Mouse (Mus musculus) forebrain, embryonic 16.5 days (tissue): ENCODE results near the gene Lgals1. TPM values are rescaled to one million over a fixed set of nuclear protein-coding genes. Genes with fewer than 3 reads are reported as not detected.

ENCODE experiments used
- ATAC-seq: fragments of 200-750 bp; cut with Nextera tagmentation; 2 replicates; pipeline ENCODE4 v1.8.0; 2017; ENCODE audit warnings: mild to moderate bottlenecking, moderate library complexity
- H3K27ac ChIP-seq: fragments of 300-500 bp; sonication (generic); 2 replicates; pipeline ENCODE4 v1.5.1; 2014; ENCODE audit warnings: low read length, control low read depth
- H3K27me3 ChIP-seq: fragments of 300-500 bp; sonication (generic); replicated peaks from 2 replicates; pipeline ENCODE4 v1.6.1; 2014; ENCODE audit warnings: low read length; ENCODE audit not compliant: control insufficient read depth, insufficient read depth
- H3K36me3 ChIP-seq: fragments of 300-500 bp; sonication (generic); 2 replicates; pipeline ENCODE4 v1.6.1; 2014; ENCODE audit not compliant: control insufficient read depth, insufficient read depth
- H3K4me1 ChIP-seq: fragments of 300-500 bp; sonication (generic); replicated peaks from 2 replicates; pipeline ENCODE4 v1.6.1; 2014; ENCODE audit warnings: low read length; ENCODE audit not compliant: control insufficient read depth, insufficient read depth
- H3K4me2 ChIP-seq: fragments of 300-500 bp; sonication (generic); 2 replicates; pipeline ENCODE4 v1.6.1; 2014; ENCODE audit warnings: mild to moderate bottlenecking, low read length, control low read depth
- H3K4me3 ChIP-seq: fragments of 300-500 bp; sonication (generic); replicated peaks from 2 replicates; pipeline ENCODE4 v1.5.1; 2014; ENCODE audit warnings: mild to moderate bottlenecking, low read length, control low read depth
- H3K9ac ChIP-seq: fragments of 300-500 bp; sonication (generic); replicated peaks from 2 replicates; pipeline ENCODE4 v1.6.1; 2014; ENCODE audit warnings: low read depth, low read length, control low read depth
- H3K9me3 ChIP-seq: fragments of 300-500 bp; sonication (generic); 2 replicates; pipeline ENCODE4 v1.6.1; 2016; ENCODE audit warnings: low read length; ENCODE audit not compliant: control insufficient read depth
- WGBS: fragments of 180-500 bp; shearing (Covaris S2); extraction: QIAGEN DNeasy Blood & Tissue Kit; methylation state at CpG from one replicate; pipeline ENCODE4 v1.1.7; 2014; 5-methylcytosine and 5-hydroxymethylcytosine counted together
- polyA plus RNA-seq: library from polyadenylated mRNA; unstranded; fragments of >200 nt; fragmentation: Nextera tagmentation; extraction: Ambion mirVana; gene quantifications from 2 replicates; pipeline ENCODE4 v1.2.1, GENCODE M21; 2015

The Lgals1 gene
- polyA plus RNA-seq, 1 experiment from 2014 or later = 51.9 TPM

DNA sequence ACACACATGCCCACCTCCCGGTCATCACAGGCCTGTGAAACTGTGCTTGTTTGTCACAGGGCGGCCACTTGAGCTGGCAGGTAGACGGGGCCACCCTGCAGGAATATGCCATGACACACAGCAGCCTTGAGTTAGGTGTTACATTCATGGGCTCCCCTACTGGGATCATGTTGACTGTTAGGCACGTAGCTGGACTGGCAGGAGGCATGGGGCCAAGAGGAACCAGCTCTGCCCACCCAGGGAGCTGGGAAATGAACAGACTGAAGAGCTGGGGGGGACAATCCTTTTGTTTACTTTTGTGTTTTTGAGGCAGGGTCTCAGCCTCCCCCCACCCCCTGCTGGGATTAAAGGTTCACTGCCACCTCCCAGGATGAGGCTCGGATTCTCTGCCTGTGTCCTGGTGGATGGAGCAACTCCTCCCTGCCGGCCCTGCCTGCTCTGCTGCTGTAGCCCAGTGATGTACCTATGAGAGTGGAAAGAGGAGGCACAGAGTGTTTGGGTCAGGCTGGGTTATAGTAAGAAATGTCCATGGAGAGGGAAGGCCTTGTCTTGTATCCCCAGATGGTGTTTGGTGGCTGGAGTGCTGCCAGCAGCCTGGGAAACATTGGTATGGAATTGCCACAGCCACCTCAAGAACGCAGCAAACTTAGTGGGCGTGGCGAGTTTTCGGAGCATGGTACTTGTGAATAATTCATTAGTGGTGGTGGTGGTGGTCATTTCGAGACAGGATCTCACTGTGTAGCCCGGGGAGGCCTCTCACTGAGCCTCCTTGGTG, 10.3 kb upstream of the Lgals1 start:
- Histone ChIP-seq H3K27ac (peak overlapping the region; percentile 52), H3K4me1 (peaks cover 27% of the 10 kb centered on the region), H3K27me3 (no peaks in the 10 kb centered on the region), H3K9me3 (no peaks in the 10 kb centered on the region), H3K36me3 (peaks cover 9% of the 10 kb centered on the region; the same call in 1 of the 2 replicates), H3K4me3 (peak overlapping the region; percentile 77), H3K9ac (peak overlapping the region; percentile 61), H3K4me2 (peak overlapping the region; percentile 86)
- 29% methylated on average over 12 of the region's 12 CpGs for WGBS
- ATAC-seq = no peak

DNA sequence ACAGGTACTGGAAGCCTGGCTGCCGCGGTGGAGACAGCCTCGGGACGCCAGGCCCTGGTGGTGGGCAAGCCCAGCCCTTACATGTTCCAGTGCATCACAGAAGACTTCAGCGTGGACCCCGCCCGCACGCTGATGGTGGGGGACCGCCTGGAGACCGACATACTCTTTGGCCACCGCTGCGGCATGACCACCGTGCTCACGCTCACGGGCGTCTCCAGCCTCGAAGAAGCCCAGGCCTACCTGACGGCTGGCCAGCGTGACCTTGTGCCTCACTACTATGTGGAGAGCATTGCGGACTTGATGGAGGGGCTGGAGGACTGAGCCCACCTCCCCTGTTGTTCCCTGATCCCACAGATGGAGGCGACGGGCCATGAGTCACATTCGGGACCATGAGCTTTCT, 8.4 kb upstream of the Lgals1 start:
- ATAC-seq = no peak
- H3K27me3 ChIP-seq = no peaks in the 10 kb centered on the region
- 93% methylated on average over 23 of the region's 23 CpGs for WGBS

DNA sequence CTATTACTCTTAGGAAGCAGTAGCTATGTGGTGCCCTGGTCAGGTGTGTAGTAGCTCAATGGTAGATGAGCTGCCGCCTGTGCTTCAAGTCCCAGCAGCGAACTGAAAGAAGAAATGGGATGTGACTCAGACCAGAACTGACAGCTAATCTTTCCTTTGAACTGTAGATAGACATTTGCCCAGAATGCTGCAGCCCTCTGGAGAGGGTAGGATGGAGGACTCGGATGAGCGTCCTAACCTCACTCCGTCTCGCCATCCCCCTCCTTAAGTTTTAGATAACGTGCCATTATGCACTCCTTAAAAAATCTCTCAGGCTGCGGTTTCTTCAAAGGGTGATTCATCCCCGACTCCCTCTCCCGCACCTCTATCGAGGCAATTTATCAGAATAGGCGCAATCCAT, 6.6 kb upstream of the Lgals1 start:
- Histone ChIP-seq H3K4me1 (peaks cover 20% of the 10 kb centered on the region), H3K27me3 (no peaks in the 10 kb centered on the region), H3K36me3 (peaks cover 9% of the 10 kb centered on the region; the same call in 1 of the 2 replicates), H3K4me3 (no peak overlapping the region), H3K27ac (no peak overlapping the region), H3K4me2 (no peak overlapping the region), H3K9ac (no peak overlapping the region), H3K9me3 (no peaks in the 10 kb centered on the region)
- 82% methylated on average over 12 of the region's 12 CpGs for WGBS
- ATAC-seq = no peak

More for the DNA sequence above, 8.4 kb upstream of the Lgals1 start:
- H3K9me3 ChIP-seq = no peaks in the 10 kb centered on the region
- H3K4me1 ChIP-seq = peaks cover 24% of the 10 kb centered on the region
- no peak overlapping the region for H3K4me2 ChIP-seq
- no peak overlapping the region for H3K27ac ChIP-seq
- no peak overlapping the region for H3K4me3 ChIP-seq
- H3K36me3 ChIP-seq = peaks cover 9% of the 10 kb centered on the region; the same call in 1 of the 2 replicates
- no peak overlapping the region for H3K9ac ChIP-seq

DNA sequence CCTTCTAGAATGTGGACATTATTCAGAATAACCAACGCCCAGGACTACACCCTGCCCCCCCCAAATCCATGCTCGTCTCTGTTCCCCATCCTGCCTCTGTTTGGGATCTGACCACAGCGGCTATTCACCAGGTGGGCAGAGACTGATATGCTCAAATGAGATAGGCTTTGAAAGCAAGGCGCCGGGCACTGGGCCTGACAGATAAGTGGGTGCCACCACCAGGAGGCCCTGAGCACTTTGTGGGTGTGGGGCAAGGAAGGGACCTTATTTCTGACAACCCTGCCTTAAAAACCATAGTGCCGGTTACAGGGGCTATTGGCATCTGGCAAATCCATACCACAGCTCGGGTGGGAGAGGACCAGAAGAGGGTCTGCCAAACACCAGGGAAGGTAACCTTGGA, 3.8 kb upstream of the Lgals1 start:
- no peak for ATAC-seq
- no peak overlapping the region for H3K27ac ChIP-seq
- 87% methylated on average over 7 of the region's 7 CpGs for WGBS

DNA sequence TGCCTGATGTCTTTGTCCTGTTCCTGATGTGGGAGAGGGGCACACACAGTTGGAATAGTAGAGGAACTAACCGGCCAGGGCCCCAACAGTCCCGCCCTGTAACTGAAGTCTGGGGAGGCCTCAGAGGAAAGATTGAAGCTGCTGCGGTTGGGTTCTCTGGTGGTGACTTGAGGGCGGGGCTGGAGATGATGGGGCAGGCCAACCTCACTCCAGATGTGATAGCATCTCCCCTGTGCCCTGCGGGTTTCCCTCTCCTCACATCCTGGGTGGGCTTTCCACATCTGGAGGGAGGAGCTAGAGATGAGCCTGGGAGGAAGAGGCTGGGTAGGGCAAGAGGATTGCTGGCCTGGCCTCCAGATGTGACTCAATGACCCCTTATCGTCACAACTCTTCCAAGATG, 2.9 kb upstream of the Lgals1 start:
- Histone ChIP-seq H3K4me2 (no peak overlapping the region), H3K4me3 (no peak overlapping the region)

More for the DNA sequence above, 3.8 kb upstream of the Lgals1 start:
- H3K4me1 ChIP-seq = peaks cover 18% of the 10 kb centered on the region
- peaks cover 9% of the 10 kb centered on the region; the same call in 1 of the 2 replicates for H3K36me3 ChIP-seq
- H3K4me2 ChIP-seq = no peak overlapping the region
- H3K9me3 ChIP-seq = no peaks in the 10 kb centered on the region
- no peaks in the 10 kb centered on the region for H3K27me3 ChIP-seq
- no peak overlapping the region for H3K4me3 ChIP-seq
- no peak overlapping the region for H3K9ac ChIP-seq

DNA sequence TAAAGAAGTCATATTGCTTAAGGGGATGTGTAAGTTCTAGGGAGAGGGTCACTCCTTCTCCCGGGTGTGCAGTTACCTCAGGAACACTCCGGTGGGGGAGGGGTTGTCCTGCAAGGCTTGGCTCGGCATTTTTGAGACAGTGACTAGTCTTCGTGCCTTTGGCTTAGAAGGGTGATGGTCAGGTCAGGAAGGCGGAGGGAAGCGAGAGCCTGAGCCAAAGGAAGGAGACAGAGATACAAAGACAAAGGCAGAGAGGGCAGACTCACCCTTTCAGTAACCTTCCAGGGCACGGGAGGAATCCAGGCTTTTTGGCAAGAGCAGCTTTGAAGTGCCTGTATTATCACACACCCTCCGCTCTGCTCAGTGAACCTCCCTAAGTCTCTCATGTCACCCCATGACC, 1.4 kb upstream of the Lgals1 start:
- H3K27me3 ChIP-seq = no peaks in the 10 kb centered on the region
- H3K9ac ChIP-seq = no peak overlapping the region
- H3K36me3 ChIP-seq = 0 out of 2 replicates have a peak, but pooled peaks cover 1% of the 10 kb centered on the region
- no peak overlapping the region for H3K4me3 ChIP-seq
- H3K4me1 ChIP-seq = peaks cover 25% of the 10 kb centered on the region
- no peak overlapping the region for H3K27ac ChIP-seq
- no peak overlapping the region for H3K4me2 ChIP-seq
- no peak for ATAC-seq
- no peaks in the 10 kb centered on the region for H3K9me3 ChIP-seq
- 42% methylated on average over 8 of the region's 8 CpGs for WGBS

More for the DNA sequence above, 2.9 kb upstream of the Lgals1 start:
- H3K4me1 ChIP-seq = peaks cover 25% of the 10 kb centered on the region
- H3K36me3 ChIP-seq = peaks cover 9% of the 10 kb centered on the region; the same call in 1 of the 2 replicates
- no peak for ATAC-seq
- no peak overlapping the region for H3K27ac ChIP-seq
- H3K9ac ChIP-seq = no peak overlapping the region
- no peaks in the 10 kb centered on the region for H3K27me3 ChIP-seq
- no peaks in the 10 kb centered on the region for H3K9me3 ChIP-seq
- 84% methylated on average over 6 of the region's 6 CpGs for WGBS

DNA sequence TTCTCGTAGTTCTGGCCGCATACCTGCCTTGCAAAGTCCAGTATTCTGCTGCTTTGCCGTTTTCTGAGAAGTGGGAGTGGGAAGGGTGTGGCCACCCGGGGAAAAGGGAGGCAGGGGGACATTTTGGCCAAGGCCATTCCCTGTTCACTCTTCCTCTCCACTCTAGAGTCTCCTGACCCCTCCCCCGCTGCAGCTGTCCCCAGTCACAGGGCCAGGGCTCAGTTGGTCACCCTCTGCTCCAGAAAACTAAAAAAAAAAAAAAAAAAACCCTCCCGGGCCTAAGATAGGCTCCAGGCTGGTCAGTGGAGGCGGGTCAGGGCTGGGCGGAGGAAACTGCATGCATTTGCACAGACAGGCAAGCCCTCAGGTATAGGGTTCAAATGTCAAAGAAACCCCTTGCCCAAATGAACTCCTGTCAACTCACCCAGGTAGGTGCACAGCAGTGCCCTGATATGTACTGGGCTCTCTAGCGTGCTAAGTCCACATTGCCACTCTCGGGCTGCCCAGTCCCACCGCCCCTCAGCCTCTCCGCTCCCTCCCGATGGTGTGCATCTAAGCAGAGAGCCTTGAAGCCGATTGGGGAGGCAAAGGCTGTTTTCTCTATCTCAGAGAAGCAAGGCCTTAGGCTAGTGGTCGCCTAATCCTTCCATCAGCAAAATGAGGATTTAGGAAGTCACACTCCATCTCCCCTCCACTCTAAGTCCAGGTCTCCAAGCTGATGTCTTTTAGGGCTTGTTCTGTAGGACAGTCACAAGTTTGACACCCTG, 679 bp downstream of the Lgals1 start:
- no peaks in the 10 kb centered on the region for H3K27me3 ChIP-seq
- ATAC-seq = no peak
- H3K9me3 ChIP-seq = no peaks in the 10 kb centered on the region
- peak overlapping the region; percentile 71 for H3K4me2 ChIP-seq
- 29% methylated on average over 15 of the region's 15 CpGs for WGBS
- no peaks in the 10 kb centered on the region for H3K36me3 ChIP-seq
- no peak overlapping the region for H3K27ac ChIP-seq
- peak overlapping the region; percentile 27 for H3K9ac ChIP-seq
- peak overlapping the region; percentile 36 for H3K4me3 ChIP-seq
- peaks cover 25% of the 10 kb centered on the region for H3K4me1 ChIP-seq

DNA sequence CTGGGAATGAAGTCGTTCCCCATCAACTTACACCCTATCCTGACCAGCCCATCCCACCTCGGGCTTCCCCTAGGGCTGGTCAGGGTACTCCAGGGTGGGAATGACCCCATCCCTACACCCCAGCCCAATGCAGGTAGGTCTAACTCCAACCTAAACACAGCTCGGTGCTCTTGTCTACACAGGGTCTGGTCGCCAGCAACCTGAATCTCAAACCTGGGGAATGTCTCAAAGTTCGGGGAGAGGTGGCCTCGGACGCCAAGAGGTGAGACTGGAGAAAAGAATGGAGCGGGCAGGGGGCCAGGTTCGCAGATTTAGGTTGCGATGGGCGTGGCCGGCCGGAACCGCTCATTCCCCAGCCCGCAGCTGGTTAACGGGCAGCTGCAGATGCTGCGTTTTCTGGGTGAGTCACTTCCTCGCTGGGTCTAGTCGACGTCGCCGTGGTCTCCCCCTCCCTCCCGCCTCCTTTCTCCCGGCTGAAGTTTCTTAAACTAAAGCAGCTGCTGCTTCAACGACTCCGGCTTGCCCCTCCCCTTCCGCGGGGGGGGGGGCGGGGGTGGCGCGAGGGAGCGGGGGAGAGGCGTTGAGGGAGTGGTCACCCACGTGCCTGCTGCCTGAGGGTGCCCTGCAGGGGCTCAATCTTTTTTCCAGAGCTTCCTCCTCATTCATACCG, 1.4 kb downstream of the Lgals1 start:
- Histone ChIP-seq H3K36me3 (no peaks in the 10 kb centered on the region), H3K4me2 (peak overlapping the region; percentile 71), H3K4me1 (peaks cover 25% of the 10 kb centered on the region), H3K27ac (no peak overlapping the region), H3K27me3 (no peaks in the 10 kb centered on the region), H3K4me3 (peak overlapping the region; percentile 36), H3K9ac (peak overlapping the region; percentile 27), H3K9me3 (no peaks in the 10 kb centered on the region)
- peak; percentile 60 for ATAC-seq
- WGBS = 2% methylated on average over 25 of the region's 35 CpGs

DNA sequence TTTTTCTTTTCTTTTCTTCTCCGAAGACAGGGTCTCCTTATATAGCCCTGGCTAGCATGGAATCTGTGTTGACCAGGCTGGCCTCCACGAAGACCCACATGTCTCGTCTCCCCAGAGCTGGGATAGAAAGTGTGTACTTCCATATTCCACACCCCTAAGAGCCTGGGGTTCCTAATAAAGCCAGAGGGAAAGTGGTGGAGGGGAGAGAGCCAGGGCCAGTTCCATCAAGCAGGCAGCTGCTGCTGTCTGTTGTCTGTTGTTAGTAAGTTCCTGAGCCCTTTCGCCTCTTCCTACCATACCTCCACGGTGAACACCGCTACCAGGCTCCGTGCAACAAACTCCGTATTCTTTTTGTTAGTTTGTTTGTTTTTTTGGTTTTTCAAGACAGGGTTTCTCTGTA, 2.0 kb downstream of the Lgals1 start:
- Histone ChIP-seq H3K9me3 (no peaks in the 10 kb centered on the region), H3K4me2 (peak overlapping the region; percentile 71), H3K4me1 (peaks cover 25% of the 10 kb centered on the region), H3K27ac (no peak overlapping the region), H3K36me3 (no peaks in the 10 kb centered on the region), H3K27me3 (no peaks in the 10 kb centered on the region), H3K4me3 (no peak overlapping the region), H3K9ac (no peak overlapping the region)
- no peak for ATAC-seq
- 51% methylated on average over 7 of the region's 8 CpGs for whole genome bisulfite sequencing
